Mouse (Mus musculus): Measurements from ENCODE around the gene Csnka2ip. TPM values are rescaled to one million over a fixed set of nuclear protein-coding genes. Genes with fewer than 3 reads are reported as not detected.

Gene Csnka2ip
- polyA plus RNA-seq, 1 experiment from 2014 or later, result not detected

Other genes with a start within 250 kb of the Csnka2ip start
- gene 4930453N24Rik, start 168.8 kb upstream of the Csnka2ip start, polyA plus RNA-seq (2015; fragmentation: Nextera tagmentation; extraction: Ambion mirVana), result 14.0 and 14.8 TPM in 2 replicates
- gene Zfp654, start 249.2 kb upstream of the Csnka2ip start, polyA plus RNA-seq (2015; fragmentation: Nextera tagmentation; extraction: Ambion mirVana), result 4.3 and 5.0 TPM in 2 replicates
- gene Cggbp1, start 249.6 kb upstream of the Csnka2ip start, polyA plus RNA-seq (2015; fragmentation: Nextera tagmentation; extraction: Ambion mirVana), result 59.4 and 68.2 TPM in 2 replicates